Mouse (Mus musculus) lung, embryonic 15.5 days (tissue): ENCODE measurements around the gene Mical2. TPM values are rescaled to one million over a fixed set of nuclear protein-coding genes. Genes with fewer than 3 reads are reported as not detected.

Experiments used
- ATAC-seq: fragments of 200-750 bp; cut with Nextera tagmentation; 2 replicates; pipeline ENCODE4 v1.8.0; 2017; ENCODE audit warnings: moderate number of reproducible peaks, borderline replicate concordance; ENCODE audit not compliant: low FRiP score, low TSS enrichment; ENCODE audit errors: extremely low read depth
- H3K27ac ChIP-seq: fragments of 300-500 bp; sonication (generic); 2 replicates; pipeline ENCODE4 v1.5.1; 2015; ENCODE audit warnings: moderate library complexity, mild to moderate bottlenecking, inconsistent platforms
- H3K27me3 ChIP-seq: fragments of 300-500 bp; sonication (generic); 2 replicates; pipeline ENCODE4 v1.6.1; 2015; ENCODE audit warnings: inconsistent platforms
- H3K36me3 ChIP-seq: fragments of 300-500 bp; sonication (generic); 2 replicates; pipeline ENCODE4 v1.6.1; 2015; ENCODE audit warnings: inconsistent platforms
- H3K4me1 ChIP-seq: fragments of 300-500 bp; sonication (generic); 2 replicates; pipeline ENCODE4 v1.6.1; 2015; ENCODE audit warnings: inconsistent platforms
- H3K4me2 ChIP-seq: fragments of 300-500 bp; sonication (generic); 2 replicates; pipeline ENCODE4 v1.6.1; 2015; ENCODE audit warnings: inconsistent platforms, mild to moderate bottlenecking, moderate library complexity
- H3K4me3 ChIP-seq: fragments of 300-500 bp; sonication (generic); 2 replicates; pipeline ENCODE4 v1.5.1; 2015; ENCODE audit warnings: mild to moderate bottlenecking, inconsistent platforms
- H3K9ac ChIP-seq: fragments of 300-500 bp; sonication (generic); 2 replicates; pipeline ENCODE4 v1.6.1; 2015; ENCODE audit warnings: inconsistent platforms
- H3K9me3 ChIP-seq: fragments of 300-500 bp; sonication (generic); 2 replicates; pipeline ENCODE4 v1.6.1; 2016; ENCODE audit warnings: inconsistent platforms
- WGBS: fragments of 180-500 bp; shearing (Covaris S2); methylation state at CpG from one replicate; pipeline ENCODE4 v1.1.7; 2015; 5-methylcytosine and 5-hydroxymethylcytosine counted together
- polyA plus RNA-seq: library from polyadenylated mRNA; unstranded; fragments of >200 nt; fragmentation: Nextera tagmentation; extraction: Ambion mirVana; gene quantifications from 2 replicates; pipeline ENCODE4 v1.2.1, GENCODE M21; 2015

Gene Mical2
- polyA plus RNA-seq, 1 experiment from 2014 or later = 22.8 TPM

DNA sequence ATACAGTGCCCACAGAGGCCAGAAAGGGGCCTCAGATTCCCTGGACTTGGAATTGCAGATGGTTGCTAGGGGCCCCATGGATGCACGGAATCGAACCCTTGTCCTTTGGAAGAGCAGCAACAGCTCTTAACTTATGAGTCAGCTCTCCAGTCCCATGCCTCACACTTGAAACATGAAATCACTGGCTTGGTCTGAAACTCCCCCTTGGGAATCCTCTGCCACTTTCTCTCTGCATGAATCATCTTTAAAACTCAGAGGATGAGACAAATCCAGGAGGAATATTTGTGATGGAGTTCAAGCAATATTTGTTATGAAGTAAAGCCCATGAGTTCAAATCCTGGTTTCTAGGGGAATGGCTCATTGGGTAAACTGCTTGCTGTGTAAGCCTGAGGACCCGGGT, 172.1 kb downstream of the Mical2 start:
- ATAC-seq = no peak
- H3K27ac ChIP-seq = no peak overlapping the region
- no peaks in the 10 kb centered on the region for H3K9me3 ChIP-seq
- no peaks in the 10 kb centered on the region for H3K36me3 ChIP-seq
- H3K9ac ChIP-seq = no peak overlapping the region
- WGBS = 83% methylated on average over 3 of the region's 3 CpGs
- H3K27me3 ChIP-seq = no peaks in the 10 kb centered on the region
- no peaks in the 10 kb centered on the region for H3K4me1 ChIP-seq
- no peak overlapping the region for H3K4me3 ChIP-seq
- H3K4me2 ChIP-seq = no peak overlapping the region

DNA sequence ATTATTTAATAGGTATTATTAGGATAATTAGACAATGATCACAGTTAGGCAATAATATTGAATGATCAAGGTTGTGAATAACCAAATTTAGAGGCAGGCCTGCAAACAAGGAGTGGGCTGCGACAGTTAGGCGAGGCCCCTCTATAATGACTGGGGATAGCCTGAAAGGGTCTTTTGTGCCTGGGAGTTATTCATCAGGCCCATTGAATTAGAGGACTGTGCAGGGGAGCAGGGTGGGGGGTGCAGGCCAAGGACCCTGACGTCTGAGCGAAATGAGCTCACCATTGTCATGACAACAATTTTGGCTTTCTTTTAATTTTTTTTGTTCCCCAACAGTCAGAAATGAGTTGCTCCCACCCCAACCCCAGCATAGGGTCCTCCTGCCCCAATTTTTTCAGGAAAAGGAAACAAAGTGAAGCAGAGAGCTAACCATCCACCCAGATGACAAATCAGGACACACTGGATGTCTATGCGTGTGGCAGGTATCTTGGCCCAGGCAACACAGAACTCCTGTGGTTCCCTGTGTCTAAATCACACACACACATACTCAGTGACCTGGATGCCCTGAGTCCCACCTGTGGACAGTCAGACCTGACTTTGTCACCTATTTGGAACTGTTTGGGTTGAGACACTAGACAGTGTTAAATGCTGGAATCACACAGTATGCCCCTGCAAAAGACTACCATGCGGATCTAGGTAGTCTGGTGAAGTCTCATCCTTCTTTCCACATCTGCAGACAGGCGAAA, 173.9 kb downstream of the Mical2 start:
- 75% methylated on average over 7 of the region's 7 CpGs for WGBS
- Histone ChIP-seq H3K4me1 (no peaks in the 10 kb centered on the region), H3K4me2 (no peak overlapping the region), H3K4me3 (no peak overlapping the region), H3K9ac (no peak overlapping the region), H3K27ac (no peak overlapping the region), H3K9me3 (no peaks in the 10 kb centered on the region), H3K36me3 (no peaks in the 10 kb centered on the region), H3K27me3 (no peaks in the 10 kb centered on the region)
- no peak for ATAC-seq

DNA sequence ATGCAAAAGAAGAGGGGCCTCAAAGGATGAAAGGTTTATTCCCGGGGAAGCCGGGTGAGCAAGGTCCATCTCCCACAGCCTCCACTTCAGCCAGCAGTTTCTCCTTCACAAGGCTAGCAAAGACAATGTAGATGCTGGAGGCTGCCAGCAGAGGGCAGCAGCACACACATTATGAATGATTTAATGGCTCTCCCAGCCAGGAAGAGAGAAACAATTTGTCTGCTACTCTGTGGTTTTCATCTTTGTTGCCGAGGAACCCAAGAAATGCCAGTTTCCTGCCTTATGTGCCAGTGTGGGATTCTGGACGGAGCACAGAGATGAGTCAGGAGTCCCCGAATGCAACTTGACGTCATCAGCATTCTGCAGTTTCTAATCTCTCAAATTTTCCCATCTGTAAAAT, 174.5 kb downstream of the Mical2 start:
- H3K9ac ChIP-seq = no peak overlapping the region
- no peak overlapping the region for H3K27ac ChIP-seq
- no peak overlapping the region for H3K4me3 ChIP-seq
- 41% methylated on average over 6 of the region's 6 CpGs for WGBS
- peak; percentile 39; the same call in 1 of the 2 replicates for ATAC-seq
- H3K36me3 ChIP-seq = no peaks in the 10 kb centered on the region
- H3K4me1 ChIP-seq = peaks cover 3% of the 10 kb centered on the region; the same call in 1 of the 2 replicates
- no peak overlapping the region for H3K4me2 ChIP-seq
- H3K9me3 ChIP-seq = no peaks in the 10 kb centered on the region
- no peaks in the 10 kb centered on the region for H3K27me3 ChIP-seq

DNA sequence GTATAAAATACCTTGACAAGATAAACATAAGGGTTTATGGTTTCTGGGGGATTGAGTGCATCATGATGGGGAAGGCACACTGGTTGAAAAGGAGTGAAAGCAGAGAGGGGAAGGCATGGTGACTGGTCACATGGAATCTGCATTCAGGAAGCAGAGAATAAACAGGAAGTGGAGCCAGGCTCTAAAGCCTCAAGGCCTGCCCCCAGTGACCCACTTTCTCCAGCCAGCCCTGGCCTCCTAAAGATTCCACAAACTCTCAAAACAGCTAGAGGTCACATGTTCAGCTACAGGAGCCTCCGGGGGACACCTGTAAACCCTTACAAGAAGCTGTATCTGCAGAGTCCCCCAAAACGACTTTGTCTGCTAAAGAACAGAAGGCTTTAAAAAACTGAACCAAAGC, 179.4 kb downstream of the Mical2 start:
- 32% methylated on average over 2 of the region's 2 CpGs for WGBS
- Histone ChIP-seq H3K4me1 (peaks cover 7% of the 10 kb centered on the region; the same call in 1 of the 2 replicates), H3K9me3 (no peaks in the 10 kb centered on the region), H3K27ac (no peak overlapping the region), H3K36me3 (no peaks in the 10 kb centered on the region), H3K27me3 (no peaks in the 10 kb centered on the region), H3K4me2 (no peak overlapping the region), H3K4me3 (no peak overlapping the region), H3K9ac (no peak overlapping the region)
- ATAC-seq = no peak

DNA sequence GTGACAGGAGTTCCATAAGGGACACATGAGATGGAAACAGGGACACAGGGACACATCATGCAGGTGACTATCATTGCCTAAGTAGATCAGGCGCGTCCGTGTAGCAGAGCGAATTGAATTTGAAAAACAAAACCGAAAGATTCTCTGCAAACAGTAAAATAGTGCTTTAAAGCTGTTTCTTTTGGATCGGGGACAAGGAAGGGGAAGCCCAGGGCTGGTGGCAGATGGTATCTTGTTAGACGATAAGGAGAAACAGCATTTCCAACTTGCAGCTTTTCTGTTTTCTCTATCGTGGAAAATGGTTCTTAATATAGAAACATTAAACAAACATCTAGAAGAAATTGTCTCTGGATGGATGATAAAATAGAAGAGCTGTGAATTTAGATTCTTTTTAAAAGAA, 179.9 kb downstream of the Mical2 start:
- H3K4me1 ChIP-seq = peaks cover 7% of the 10 kb centered on the region; the same call in 1 of the 2 replicates
- no peaks in the 10 kb centered on the region for H3K27me3 ChIP-seq
- no peak for ATAC-seq
- no peak overlapping the region for H3K9ac ChIP-seq
- no peak overlapping the region for H3K4me2 ChIP-seq
- no peaks in the 10 kb centered on the region for H3K36me3 ChIP-seq
- no peak overlapping the region for H3K27ac ChIP-seq
- no peaks in the 10 kb centered on the region for H3K9me3 ChIP-seq
- WGBS = 62% methylated on average over 8 of the region's 8 CpGs
- no peak overlapping the region for H3K4me3 ChIP-seq

DNA sequence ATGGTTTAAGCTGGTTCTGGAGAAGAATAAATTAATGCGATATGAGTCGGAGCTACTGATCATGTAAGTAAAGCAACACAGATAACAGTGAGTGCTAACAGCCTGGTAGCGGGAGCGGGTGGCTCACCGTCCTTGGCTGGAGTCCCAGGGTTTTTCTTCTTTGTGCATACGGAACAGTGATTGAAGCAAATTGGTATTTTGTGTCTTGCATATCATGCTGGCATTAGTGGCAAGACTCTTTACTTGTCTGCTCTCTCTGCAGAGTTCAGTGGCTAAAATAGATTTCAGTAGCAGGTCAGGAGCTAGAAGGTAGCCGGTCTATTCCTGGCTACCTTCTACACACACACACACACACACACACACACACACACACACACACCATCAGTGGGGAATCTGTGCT, 181.9 kb downstream of the Mical2 start:
- ATAC-seq = no peak
- no peak overlapping the region for H3K27ac ChIP-seq
- no peaks in the 10 kb centered on the region for H3K27me3 ChIP-seq
- H3K36me3 ChIP-seq = no peaks in the 10 kb centered on the region
- no peak overlapping the region for H3K9ac ChIP-seq
- no peaks in the 10 kb centered on the region for H3K9me3 ChIP-seq
- WGBS = 44% methylated on average over 7 of the region's 7 CpGs
- H3K4me1 ChIP-seq = peaks cover 7% of the 10 kb centered on the region; the same call in 1 of the 2 replicates
- no peak overlapping the region for H3K4me2 ChIP-seq
- no peak overlapping the region for H3K4me3 ChIP-seq

DNA sequence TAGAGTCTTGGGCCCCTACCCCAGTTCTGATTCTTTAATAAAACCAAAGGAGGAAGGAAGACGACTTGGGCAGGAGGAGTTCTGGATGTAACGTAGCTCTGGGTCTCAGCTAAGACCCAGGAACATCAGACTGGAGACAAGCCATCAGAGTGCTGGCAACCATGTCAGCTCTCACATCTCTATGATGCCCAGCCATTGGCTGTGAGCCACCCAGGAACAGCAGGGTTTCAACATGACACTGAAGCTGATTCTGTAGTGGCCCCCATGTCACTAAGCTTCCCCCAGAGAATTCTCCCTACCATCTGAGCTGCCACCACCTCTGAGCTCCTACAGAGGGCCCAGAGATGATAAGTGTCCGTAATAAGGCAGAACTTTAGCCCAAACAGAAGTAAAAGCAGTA, 184.3 kb downstream of the Mical2 start:
- Histone ChIP-seq H3K4me1 (peaks cover 6% of the 10 kb centered on the region; the same call in 1 of the 2 replicates), H3K4me2 (no peak overlapping the region), H3K9me3 (no peaks in the 10 kb centered on the region), H3K36me3 (no peaks in the 10 kb centered on the region), H3K27ac (no peak overlapping the region), H3K9ac (no peak overlapping the region), H3K4me3 (no peak overlapping the region), H3K27me3 (no peaks in the 10 kb centered on the region)
- ATAC-seq = no peak
- 80% methylated on average over 3 of the region's 3 CpGs for WGBS

DNA sequence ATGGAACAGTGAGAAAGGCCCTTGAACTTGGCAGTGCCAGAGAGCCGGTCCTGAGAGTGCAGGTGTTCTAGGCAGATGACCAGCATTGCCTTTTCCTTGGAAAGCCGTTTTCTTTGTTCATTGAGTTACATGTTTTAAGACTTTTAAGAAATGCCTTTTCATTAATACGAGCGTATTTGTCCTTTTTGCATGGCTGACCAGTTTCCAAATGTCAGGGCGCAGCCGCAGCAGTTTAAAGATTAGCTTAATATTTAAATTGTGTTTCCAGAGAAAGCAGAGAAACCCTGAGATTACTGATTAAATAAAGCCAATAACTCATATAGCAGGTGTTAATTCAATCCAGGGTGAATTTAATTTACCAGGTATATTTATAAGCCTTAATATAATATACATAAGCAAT, 187.6 kb downstream of the Mical2 start:
- no peak overlapping the region for H3K27ac ChIP-seq
- no peak overlapping the region for H3K9ac ChIP-seq
- no peak overlapping the region for H3K4me2 ChIP-seq
- ATAC-seq = no peak
- no peak overlapping the region for H3K4me3 ChIP-seq
- H3K9me3 ChIP-seq = no peaks in the 10 kb centered on the region
- WGBS = 75% methylated on average over 6 of the region's 6 CpGs
- H3K36me3 ChIP-seq = no peaks in the 10 kb centered on the region
- H3K27me3 ChIP-seq = 0 out of 2 replicates have a peak, but pooled peaks cover 4% of the 10 kb centered on the region
- H3K4me1 ChIP-seq = peaks cover 20% of the 10 kb centered on the region

DNA sequence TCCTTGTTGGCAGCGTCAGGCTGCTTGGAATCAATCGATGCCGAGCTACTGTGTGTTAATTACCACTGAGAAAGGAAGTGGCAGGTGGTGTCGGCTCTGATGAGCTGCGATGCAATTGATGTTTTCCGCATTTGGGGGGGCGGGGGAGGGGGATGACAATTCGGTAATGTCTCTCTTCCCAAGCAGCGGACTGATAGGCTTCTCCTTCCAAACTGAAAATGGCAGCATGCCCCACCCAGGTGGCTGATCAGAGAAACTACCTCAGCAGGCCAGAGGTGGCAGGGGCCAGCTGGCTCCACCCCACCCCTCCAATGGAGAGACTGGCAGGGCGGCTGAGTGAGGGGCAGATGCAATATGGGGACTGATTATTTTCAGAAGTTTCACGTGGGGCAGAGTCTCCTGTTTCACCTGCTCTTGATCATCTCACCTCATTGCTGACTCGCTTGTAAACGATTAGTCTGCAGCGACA, 190.4 kb downstream of the Mical2 start:
- Histone ChIP-seq H3K9ac (no peak overlapping the region), H3K4me3 (no peak overlapping the region), H3K9me3 (no peaks in the 10 kb centered on the region), H3K4me1 (peaks cover 20% of the 10 kb centered on the region), H3K27me3 (0 out of 2 replicates have a peak, but pooled peaks cover 4% of the 10 kb centered on the region), H3K36me3 (no peaks in the 10 kb centered on the region), H3K4me2 (peak overlapping the region; percentile 18; the same call in 1 of the 2 replicates), H3K27ac (peak overlapping the region; percentile 13; the same call in 1 of the 2 replicates)
- WGBS = 15% methylated on average over 14 of the region's 14 CpGs
- no peak for ATAC-seq

DNA sequence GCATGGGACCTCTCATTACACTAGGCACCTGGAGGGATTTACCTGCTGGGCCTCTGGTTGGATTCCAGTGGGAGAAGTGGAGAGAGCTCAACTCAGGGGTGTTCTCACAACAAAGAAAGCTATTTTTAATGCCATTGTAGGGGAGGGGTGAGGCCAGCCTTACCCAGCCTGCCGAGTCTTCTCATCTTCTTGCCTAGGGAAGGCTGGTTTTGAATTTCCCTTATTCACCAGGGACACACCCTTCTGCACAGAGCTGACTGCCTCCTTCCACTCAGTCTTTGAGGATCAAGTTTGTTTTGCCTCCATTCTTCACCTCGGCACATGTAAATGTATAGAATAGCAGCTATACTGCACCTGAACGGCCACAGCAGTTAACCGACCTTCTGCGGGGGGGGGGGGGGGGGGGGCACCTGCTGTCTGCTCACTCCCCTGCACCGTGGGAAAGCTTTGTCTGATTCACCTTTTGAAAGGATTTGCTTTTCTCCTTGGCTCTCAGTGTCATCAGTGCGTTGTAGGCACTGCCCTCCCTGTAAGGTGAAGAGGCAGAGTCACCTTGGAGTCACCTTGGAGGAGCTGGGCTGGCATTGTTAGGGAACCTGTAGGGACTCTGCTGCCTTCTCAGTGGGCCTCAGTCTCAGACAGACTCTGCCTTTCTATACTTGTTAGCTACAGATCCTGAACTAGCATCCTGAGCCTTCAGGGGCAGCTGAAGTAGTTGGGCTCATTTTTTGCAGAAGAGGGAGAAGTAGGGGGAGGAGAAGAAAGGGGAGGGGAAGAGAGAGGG, 191.3 kb downstream of the Mical2 start:
- no peak overlapping the region for H3K4me3 ChIP-seq
- no peaks in the 10 kb centered on the region for H3K36me3 ChIP-seq
- H3K9me3 ChIP-seq = no peaks in the 10 kb centered on the region
- H3K9ac ChIP-seq = no peak overlapping the region
- no peak for ATAC-seq
- WGBS = 29% methylated on average over 5 of the region's 7 CpGs
- H3K4me2 ChIP-seq = no peak overlapping the region
- H3K27me3 ChIP-seq = 0 out of 2 replicates have a peak, but pooled peaks cover 4% of the 10 kb centered on the region
- H3K27ac ChIP-seq = peak overlapping the region; percentile 47
- peaks cover 20% of the 10 kb centered on the region for H3K4me1 ChIP-seq

DNA sequence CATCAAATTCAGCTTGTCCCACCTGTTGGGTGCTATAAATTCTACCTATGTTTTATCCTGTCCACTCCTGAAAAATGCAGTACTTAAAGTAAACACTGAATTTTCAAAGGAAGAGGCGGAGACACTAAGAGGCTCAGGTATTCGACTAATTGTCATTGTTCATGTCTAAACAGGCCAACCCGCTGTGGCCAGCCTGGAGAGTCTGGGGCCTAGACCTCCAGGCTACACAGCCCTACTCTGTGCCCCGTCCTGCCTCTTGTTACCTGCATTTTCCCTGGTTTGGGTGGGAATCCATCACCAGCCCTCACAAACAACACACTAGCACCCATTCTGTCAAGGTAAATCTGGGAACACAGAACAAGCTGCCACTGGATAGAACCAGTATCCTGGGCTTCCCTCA, 191.9 kb downstream of the Mical2 start:
- H3K4me3 ChIP-seq = no peak overlapping the region
- H3K9me3 ChIP-seq = no peaks in the 10 kb centered on the region
- no peak overlapping the region for H3K9ac ChIP-seq
- H3K4me2 ChIP-seq = no peak overlapping the region
- H3K27ac ChIP-seq = no peak overlapping the region
- H3K36me3 ChIP-seq = no peaks in the 10 kb centered on the region
- WGBS = 68% methylated on average over 4 of the region's 4 CpGs
- H3K4me1 ChIP-seq = peaks cover 20% of the 10 kb centered on the region
- ATAC-seq = no peak
- 0 out of 2 replicates have a peak, but pooled peaks cover 4% of the 10 kb centered on the region for H3K27me3 ChIP-seq

DNA sequence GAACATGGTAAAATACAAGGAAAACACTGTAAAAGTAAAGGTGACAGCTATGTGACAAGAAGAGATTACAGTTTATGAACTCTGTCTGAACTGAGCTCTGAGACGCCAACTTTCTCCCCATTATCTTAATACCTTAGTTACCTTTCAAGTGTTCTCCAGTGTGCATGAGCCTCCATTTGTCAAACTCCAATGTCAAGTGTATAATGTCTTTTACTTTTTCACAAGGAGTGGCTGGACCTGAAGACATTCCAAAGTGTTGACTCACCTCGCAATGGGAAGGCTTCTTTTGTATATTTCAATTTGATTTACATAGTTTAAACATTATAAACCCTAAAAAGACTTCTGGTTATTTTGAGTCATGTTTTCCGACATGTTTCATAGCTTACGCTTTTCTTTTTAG, 197.8 kb downstream of the Mical2 start:
- Histone ChIP-seq H3K27me3 (no peaks in the 10 kb centered on the region), H3K4me1 (peaks cover 13% of the 10 kb centered on the region), H3K27ac (0 out of 2 replicates have a peak overlapping the region, but pooled peaks have one; percentile 29), H3K36me3 (no peaks in the 10 kb centered on the region), H3K9ac (no peak overlapping the region), H3K9me3 (no peaks in the 10 kb centered on the region), H3K4me2 (no peak overlapping the region), H3K4me3 (no peak overlapping the region)
- 63% methylated on average over 4 of the region's 4 CpGs for WGBS
- ATAC-seq = no peak
